Mouse (Mus musculus) CD8-positive naive resting alpha-beta T cell, adult 2 months (primary cell): ENCODE measurements at regions not wholly inside any gene's neighbourhood (a gene's known extent, or its start where the extent isn't known, plus 50 kb on each side); places are given as distances from the start of the nearest gene placed in this dataset.

Experiments
- DNase-seq, 2 experiments: peaks; one replicate each; pipeline ENCODE4 v3.0.0; 2022; ENCODE audit warnings: low read depth in 2 of 2, low spot score in 2 of 2

DNA sequence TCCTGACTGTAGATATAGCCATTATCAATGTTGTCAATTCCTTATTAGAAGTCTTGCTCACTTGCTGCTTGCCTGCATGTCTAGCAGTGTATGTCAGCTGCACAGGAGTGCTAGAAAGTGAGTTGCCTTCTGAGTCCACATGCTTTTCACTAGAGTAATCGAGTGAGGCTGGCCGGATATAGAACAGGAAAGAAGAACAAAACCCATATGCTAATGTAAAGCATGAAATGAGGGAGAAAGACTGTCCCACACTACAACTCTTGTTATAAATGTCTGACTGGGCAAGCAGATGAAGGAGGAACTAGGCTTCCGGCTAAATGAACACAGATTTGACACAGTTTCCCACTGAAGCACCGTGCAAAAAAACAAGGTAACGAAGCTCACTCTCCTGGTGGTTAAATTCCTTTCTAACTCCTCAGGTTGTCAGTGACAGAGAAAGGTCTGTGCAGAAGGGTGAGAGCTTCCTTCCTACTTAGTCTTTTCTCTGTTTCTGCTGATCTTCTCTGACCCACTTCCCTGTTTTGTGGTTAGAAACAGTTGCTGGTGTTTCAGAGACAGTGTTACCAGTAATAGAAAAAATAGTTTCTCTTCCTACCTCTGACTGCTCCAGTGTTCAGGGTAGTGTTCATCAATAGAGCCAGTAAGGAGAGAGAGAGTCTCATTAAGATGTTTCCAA, 399.0 kb downstream of the Atp23 start:
- DNase-seq, result no peak

DNA sequence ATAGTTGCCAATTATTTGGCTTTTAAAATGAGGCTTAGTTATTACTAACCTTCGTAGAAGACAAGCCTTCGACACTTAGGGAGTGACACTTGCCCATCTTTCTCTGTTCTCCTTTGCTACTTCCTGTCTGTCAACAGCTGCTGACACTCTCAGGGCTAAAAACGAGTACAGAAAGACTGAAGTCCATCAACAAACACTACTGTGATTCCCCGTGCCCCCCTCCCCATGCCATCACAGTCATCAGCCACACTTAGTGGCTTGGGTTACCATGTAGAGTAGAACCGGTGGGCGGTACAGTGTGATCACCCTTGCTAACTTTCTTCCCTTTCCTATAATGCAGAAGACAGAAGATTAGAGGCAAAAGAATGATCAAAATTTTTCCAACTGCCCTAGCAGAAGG, 402.4 kb downstream of the Atp23 start:
- DNase-seq, result no peak

DNA sequence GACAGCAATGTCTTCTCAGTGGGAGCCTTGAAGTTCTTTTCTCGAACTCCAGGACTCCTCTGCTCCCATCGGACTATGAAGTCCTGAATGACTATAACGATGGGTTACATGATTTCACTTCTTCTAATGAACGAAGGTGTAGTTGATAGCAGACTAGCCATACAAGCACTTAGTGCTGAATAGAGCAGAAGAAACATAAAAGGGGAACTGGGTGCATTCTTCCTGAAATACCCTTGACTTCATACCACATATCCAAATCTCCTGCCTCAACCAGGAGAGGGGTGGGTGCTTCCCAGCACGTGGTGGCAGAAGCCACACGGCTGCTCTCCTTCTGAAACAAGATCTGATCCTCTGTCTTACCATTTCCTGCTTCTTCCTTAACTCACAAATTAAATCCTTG, 407.4 kb downstream of the Atp23 start:
- DNase-seq, result no peak

GRCm38 (mm10) chr10:126492211-126492610, 408.9 kb downstream of the Atp23 start:
- DNase-seq, result no peak

DNA sequence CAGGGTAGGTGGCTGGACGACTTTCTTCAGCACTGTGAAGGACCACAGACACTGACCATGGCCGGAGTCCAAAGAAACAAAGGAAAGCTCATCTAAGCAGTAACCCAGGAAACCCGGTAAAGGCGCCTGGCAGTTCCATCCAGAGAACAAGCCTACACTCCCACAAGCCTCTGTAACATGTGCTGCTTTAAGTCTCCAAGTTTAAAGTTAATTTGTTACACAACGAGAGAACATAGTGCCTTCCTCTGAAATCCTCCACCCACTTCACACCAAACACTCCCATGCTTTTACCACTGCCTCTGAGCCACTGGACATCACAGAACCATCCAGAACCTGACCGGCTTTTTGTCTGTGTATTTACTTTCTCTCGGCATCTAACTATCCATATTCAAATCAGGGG, 416.0 kb downstream of the Atp23 start:
- DNase-seq, result no peak

GRCm38 (mm10) chr10:126483479-126483878, 417.7 kb downstream of the Atp23 start:
- DNase-seq, result no peak

DNA sequence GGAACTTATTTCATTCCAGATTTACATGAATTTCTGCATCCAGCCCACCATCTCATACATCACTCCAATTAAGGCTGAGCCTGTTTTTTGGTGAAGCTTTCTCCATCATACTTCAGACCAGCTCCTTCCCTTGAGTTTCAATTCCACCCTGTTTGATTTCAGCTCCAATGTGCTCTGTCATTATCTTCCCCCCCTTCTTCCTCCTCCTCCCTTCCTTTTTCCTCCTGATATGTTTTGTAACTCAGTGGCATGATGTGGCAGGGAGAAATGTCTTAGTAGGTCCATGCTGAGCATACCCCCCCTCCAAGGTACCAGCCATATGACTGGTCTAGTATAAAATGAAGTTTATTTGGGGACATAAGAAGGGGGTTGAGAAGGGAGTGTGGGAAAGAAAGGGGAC, 420.8 kb downstream of the Atp23 start:
- no peak for DNase-seq

DNA sequence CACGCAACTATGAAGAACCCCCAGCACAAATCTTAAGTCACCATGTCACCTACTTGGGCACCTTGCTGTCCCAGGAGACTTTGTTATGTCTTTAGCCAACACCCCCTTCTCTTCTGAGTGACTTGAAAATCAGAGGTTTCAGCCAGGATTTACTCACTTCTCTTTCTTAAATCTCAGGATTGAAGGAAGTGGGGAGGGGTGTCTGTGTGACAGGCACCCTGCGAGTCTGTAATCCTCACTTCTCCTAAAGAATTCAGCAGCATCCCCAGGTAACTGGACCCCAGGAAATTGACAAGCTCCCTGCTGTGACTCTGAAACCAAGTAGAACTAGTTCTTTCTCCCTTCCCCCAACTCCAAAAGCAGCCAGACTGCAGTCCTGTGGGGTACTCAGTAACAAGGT, 421.4 kb downstream of the Atp23 start:
- DNase-seq, result no peak

DNA sequence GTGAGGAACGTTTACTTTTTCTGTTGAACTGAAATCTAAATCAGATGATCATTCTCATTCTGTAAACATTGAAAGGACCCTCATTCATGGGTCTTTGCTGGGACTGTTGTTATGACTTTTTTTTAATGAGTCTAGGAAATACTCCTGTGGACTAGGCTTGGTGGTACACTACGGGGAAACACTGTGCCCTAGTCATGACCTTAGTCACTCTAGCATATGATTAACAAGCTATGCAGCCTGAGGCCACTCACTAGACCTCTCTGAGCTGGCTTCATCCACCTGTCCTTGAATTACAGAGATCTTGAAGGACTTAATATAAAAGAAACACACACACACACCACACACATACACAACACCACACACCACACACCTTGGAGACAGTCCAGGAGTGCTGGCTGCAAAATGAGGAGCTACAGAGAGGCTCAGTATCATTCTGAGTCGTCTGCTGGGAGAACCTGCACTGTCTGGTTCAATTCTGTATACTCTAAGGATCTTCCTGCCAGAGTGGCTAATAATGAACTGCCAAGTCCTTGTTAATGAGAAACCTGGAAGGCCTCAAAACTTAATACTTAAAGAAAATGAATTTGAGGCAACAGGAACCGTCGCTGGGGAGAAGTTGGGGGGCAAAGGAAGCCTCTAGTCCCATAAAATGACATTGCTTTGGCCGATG, 428.0 kb downstream of the Atp23 start:
- no peak for DNase-seq

GRCm38 (mm10) chr10:126470838-126471491, 430.2 kb downstream of the Atp23 start:
- DNase-seq, result no peak

GRCm38 (mm10) chr10:126462770-126463169, 438.4 kb downstream of the Atp23 start:
- DNase-seq, result no peak

DNA sequence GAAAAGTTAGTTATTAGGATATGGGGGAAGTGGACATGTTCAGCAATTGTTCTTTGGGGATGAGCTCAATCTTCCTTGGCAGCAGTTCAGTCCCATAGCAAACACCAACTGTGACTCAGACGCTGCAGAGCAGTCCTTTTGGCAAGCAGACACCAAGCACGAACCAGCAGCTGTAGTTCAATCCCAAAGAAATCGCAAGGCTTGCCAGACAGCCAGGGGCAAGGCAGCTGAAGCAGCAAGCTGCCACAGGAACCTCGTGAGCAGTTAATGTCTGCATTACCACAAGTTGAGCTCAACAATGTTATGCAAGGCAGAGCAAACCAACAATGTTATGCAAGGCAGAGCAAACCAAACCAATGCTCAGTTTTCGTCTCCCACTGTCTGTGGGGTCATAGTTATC, 442.6 kb downstream of the Atp23 start:
- no peak for DNase-seq

DNA sequence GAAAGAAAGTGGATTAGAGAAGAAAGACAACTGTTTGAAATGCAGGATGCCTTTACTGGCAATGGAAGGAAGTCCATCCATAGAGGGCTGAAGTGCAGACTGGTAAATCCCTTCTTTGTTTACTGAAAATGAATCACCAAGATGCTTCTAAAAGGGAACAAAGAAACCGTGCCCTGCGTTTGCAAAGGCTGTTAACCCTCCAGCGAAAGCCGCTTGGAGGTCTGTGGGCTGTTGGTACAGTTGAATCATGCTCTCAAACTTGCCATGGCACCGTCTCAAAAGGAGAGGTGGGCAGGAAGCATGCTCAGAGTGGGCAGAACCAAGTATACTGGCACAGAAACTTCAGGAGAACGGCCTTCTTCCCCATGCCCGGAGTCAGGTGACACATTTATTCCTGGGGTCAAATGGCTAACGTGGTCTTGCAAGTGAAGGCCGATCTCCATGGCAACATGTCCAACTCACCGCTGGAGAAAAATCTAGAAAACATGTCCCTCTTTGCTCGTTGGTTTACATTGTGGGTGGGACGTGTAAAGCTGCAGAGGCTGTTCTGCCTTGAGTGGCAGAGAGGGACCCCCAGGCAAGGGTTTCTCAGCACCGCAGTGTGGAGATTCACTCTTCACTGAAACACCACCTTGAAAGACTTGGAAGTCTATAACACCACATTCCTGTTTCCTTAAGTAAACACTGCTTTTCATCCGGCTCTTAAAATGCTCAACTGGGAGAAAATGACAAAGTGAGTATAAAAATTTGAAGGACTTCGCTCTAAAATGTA, 448.2 kb downstream of the Atp23 start:
- DNase-seq, result no peak

- no peak for DNase-seq
Measured at GRCm38 (mm10) chr10:126452057-126452622, 449.0 kb downstream of the Atp23 start.

- no peak for DNase-seq
Measured at GRCm38 (mm10) chr10:126431222-126431621, 465.3 kb downstream of the Lrig3 start.

DNA sequence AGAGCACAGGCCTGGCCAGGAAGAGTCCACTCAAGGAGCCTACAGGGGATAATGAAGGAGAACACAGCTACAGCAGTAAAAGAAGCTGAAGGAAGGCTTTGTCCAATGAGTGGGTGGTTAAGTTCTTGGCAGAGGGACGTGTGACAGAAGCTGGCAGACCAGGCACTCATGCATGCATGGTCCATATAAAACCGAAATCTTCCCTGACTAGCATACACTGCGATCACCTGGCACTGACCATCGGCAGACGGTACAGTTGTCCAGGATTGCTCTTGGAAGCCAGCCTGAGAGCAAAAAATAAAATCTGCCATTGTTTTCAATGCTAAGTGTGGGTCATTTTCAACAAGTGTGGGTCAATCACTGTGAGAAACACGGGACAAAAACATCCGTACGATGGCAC, 464.4 kb downstream of the Lrig3 start:
- DNase-seq, result no peak

DNA sequence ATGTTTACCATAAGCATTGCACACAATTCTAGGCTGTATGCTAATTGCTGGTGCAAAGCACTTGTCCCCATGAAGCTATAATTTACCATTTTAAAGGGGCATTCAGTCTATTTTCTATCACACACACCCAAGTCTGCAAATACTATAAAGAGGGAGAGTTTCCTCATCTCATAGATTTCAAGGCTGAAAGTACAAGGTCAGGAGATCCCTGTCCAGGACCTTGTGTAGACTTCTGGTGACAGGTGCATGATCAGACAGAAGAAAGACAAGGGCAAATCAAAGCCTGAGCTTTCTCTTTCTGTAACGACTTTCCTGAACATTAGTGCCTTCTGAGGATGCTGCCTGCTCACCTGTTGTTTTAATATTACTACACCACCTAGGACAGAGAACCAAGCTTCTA, 463.5 kb downstream of the Lrig3 start:
- no peak for DNase-seq

DNA sequence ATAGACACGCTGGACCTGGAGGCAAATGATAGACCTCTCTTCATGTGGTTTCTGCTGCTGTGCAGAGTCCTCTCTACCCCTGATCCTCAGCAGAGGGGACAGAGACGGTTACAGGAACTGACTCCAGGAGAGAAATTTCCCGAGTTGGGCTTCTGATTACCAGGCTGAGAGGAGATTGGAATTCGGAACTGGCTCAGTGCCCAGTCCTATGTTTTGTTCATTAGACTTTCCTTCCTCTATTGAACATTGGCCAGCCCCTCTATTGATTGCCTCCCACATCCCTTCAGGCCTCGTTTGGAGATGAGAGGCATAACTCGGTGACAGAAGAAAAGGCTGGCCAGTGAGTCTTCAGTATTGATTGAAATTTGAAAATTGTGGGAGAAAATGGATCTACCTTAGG, 456.1 kb downstream of the Lrig3 start:
- no peak for DNase-seq

DNA sequence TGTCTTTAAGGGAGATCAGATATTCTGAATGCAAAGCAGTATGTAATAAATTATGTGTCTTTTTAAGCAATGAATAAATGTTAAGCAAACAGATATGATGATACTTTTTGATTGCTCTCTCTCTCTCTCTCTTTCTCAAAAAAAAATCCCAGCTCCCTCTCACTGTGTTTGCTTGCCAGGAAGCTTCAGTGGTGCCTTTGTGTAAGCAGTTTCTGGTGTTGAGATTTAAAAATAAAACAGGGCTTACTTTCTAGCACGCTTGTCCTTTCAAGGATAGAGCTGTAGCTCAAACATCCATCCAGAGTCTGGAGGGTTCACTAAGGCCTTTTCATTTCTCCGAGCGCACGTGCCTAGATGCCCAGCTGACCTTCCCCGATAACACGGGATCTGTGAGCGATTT, 447.8 kb downstream of the Lrig3 start:
- DNase-seq, result no peak

DNA sequence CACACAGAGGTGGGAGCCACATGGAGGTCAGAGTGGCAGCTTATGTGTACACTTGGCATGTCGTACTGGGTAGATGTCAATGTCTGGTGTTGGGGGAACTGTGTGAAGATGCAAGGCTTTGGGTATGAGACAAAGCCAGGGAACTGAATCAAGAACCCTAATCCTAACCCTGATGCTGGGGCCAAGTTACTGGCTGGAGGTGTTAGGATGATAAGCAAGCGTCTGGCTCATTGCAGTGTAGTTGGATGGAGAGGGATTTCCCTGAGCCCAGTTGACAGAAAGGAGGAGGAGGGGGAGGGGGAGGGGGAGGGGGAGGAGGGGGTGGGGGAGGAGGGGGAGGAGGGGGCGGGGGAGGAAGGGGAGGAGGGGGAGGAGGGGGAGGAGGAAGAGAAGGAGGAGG, 426.3 kb downstream of the Lrig3 start:
- no peak for DNase-seq

DNA sequence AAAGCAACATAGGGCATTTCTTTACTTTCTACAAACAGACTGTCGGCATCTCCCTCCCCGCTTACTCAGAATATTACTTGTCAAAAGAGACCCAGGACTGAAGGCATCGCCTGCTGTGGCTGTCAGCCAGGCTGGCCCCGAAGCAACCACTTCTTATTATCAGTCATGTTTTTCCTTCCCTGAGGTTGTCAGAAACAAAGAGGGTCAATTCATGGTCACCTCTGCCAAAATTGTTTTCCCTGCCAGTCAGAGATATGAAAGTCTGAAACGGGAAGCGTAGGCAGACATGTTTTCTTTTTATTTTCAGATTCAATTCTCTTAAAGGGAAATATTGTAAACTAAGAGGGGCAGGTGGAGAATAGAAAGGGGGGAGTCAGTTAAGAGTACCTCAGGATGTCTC, 425.8 kb downstream of the Lrig3 start:
- DNase-seq, result no peak

DNA sequence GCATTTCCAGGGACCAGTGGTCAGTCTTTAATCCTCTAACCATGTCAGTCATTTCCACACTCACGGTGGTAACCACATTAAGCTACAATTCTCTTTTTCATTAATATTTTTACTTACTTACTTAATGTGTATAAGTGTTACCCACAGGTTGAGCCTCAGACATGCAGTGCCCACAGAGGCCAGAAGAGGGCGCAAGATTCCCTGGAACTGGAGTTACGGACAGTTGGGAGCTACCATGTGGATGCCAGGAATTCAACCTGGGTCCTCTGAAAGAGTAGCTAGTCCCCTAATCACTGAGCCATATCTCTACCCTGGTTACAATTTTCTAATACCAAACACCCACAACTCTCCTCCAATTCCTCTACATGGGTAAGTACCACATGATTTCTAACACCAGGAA, 420.5 kb downstream of the Lrig3 start:
- no peak for DNase-seq
